Mouse (Mus musculus) stomach, postnatal 0 days (tissue): ENCODE results near the gene Cyp2d9. TPM values are rescaled to one million over a fixed set of nuclear protein-coding genes. Genes with fewer than 3 reads are reported as not detected.
"Not testable (repeated sequence)": the region's sequence is repeated elsewhere in the genome, so short reads cannot be mapped to it uniquely, and the experiment has no call there.

Source experiments
- ATAC-seq: fragments of 200-750 bp; cut with Nextera tagmentation; 2 replicates; pipeline ENCODE4 v1.8.0; 2017; ENCODE audit not compliant: low FRiP score, low TSS enrichment
- DNase-seq: peaks from one replicate; pipeline ENCODE4 v3.0.0-alpha.2; 2016; ENCODE audit warnings: low spot score
- H3K27ac ChIP-seq: fragments of 300-500 bp; sonication (generic); replicated peaks from 2 replicates; pipeline ENCODE4 v1.5.1; 2014; ENCODE audit warnings: mild to moderate bottlenecking, control low read depth
- H3K27me3 ChIP-seq: fragments of 300-500 bp; sonication (generic); 2 replicates; pipeline ENCODE4 v1.6.1; 2014; ENCODE audit warnings: low read length; ENCODE audit not compliant: control insufficient read depth, insufficient read depth
- H3K36me3 ChIP-seq: fragments of 300-500 bp; sonication (generic); 2 replicates; pipeline ENCODE4 v1.6.1; 2014; ENCODE audit warnings: low read length, mixed read lengths; ENCODE audit not compliant: control insufficient read depth, insufficient read depth
- H3K4me1 ChIP-seq: fragments of 300-500 bp; sonication (generic); replicated peaks from 2 replicates; pipeline ENCODE4 v1.6.1; 2014; ENCODE audit warnings: antibody characterized with exemption; ENCODE audit not compliant: control insufficient read depth, insufficient read depth
- H3K4me2 ChIP-seq: fragments of 300-500 bp; sonication (generic); replicated peaks from 2 replicates; pipeline ENCODE4 v1.6.1; 2014; ENCODE audit warnings: low read depth, mild to moderate bottlenecking, control low read depth, moderate library complexity
- H3K4me3 ChIP-seq: fragments of 300-500 bp; sonication (generic); 2 replicates; pipeline ENCODE4 v1.5.1; 2014; ENCODE audit warnings: low read depth, low read length, control low read depth
- H3K9ac ChIP-seq: fragments of 300-500 bp; sonication (generic); 2 replicates; pipeline ENCODE4 v1.6.1; 2014; ENCODE audit warnings: mild to moderate bottlenecking, low read length, control low read depth, mixed read lengths
- H3K9me3 ChIP-seq: fragments of 300-500 bp; sonication (generic); 2 replicates; pipeline ENCODE4 v1.6.1; 2016; ENCODE audit warnings: low read length; ENCODE audit not compliant: control insufficient read depth
- CTCF ChIP-seq: IDR thresholded peaks from 2 replicates; pipeline ENCODE4 v1.5.1; 2016; ENCODE audit warnings: antibody characterized with exemption, low read depth, mild to moderate bottlenecking, moderate library complexity
- EP300 ChIP-seq: optimal IDR thresholded peaks from 2 replicates; pipeline ENCODE3; 2016; ENCODE audit warnings: antibody characterized with exemption
- WGBS: fragments of 180-500 bp; shearing (Covaris S2); extraction: QIAGEN DNeasy Blood & Tissue Kit; methylation state at CpG from one replicate; pipeline ENCODE4 v1.1.7; 2014; 5-methylcytosine and 5-hydroxymethylcytosine counted together
- microRNA-seq: library from miRNA; unstranded; fragments of <30 nt; microRNA quantifications from one replicate; pipeline ENCODE4, GENCODE M21; 2016
- polyA plus RNA-seq: library from polyadenylated mRNA; unstranded; fragments of >200 nt; fragmentation: Nextera tagmentation; extraction: Ambion mirVana; gene quantifications from 2 replicates; pipeline ENCODE4 v1.2.1, GENCODE M21; 2015

Gene Cyp2d9
- polyA plus RNA-seq, 1 experiment from 2014 or later = 2.0 TPM

GRCm38 (mm10) chr15:82456086-82456790, 23.0 kb downstream of the Cyp2d9 start:
- H3K4me3 ChIP-seq, H3K27ac ChIP-seq, H3K9ac ChIP-seq, ATAC-seq, H3K36me3 ChIP-seq, H3K9me3 ChIP-seq, H3K27me3 ChIP-seq, H3K4me2 ChIP-seq, H3K4me1 ChIP-seq: not testable (repeated sequence)
- WGBS = 86% methylated on average over 6 of the region's 6 CpGs
- peak; percentile 6 for DNase-seq

- WGBS = 71% methylated on average over 5 of the region's 5 CpGs
- TF ChIP-seq EP300 (no peak), CTCF (no peak)
- ATAC-seq (no peak), DNase-seq (peak; percentile 6)
- Histone ChIP-seq H3K27me3 (no peaks in the 10 kb centered on the region), H3K9ac (no peak overlapping the region), H3K9me3 (no peaks in the 10 kb centered on the region), H3K4me1 (no peaks in the 10 kb centered on the region), H3K4me2 (no peak overlapping the region), H3K36me3 (no peaks in the 10 kb centered on the region), H3K4me3 (no peak overlapping the region), H3K27ac (no peak overlapping the region)
Observed at GRCm38 (mm10) chr15:82457064-82458021, 24.1 kb downstream of the Cyp2d9 start.

GRCm38 (mm10) chr15:82459266-82459665, 26.0 kb downstream of the Cyp2d9 start:
- H3K9me3 ChIP-seq, H3K4me3 ChIP-seq, H3K4me1 ChIP-seq, H3K9ac ChIP-seq, H3K4me2 ChIP-seq, H3K27me3 ChIP-seq, H3K27ac ChIP-seq, ATAC-seq, H3K36me3 ChIP-seq: not testable (repeated sequence)
- 76% methylated on average over 12 of the region's 12 CpGs for WGBS
- peak; percentile 4 for DNase-seq

DNA sequence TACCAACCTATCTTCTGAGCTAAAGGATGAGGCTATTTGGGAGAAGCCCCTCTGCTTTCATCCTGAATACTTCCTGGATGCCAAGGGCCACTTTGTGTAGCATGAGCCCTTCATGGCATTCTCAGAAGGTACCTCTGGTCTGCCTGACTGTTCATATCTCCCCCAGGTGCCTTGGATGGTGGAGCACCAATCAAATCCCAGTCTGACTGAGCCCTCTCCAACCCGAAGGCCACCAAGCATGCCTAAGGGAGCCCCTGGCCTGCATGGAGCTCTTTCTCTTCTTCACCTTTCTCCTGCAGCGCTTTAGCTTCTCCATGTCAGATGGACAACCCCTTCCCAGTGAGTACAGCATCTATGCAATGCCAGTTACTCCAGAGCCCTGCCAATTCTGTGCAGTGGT, 31.5 kb downstream of the Cyp2d9 start:
- peak; percentile 10 for DNase-seq
- Histone ChIP-seq H3K4me3 (no peak overlapping the region), H3K27me3 (no peaks in the 10 kb centered on the region), H3K4me2 (no peak overlapping the region), H3K4me1 (no peaks in the 10 kb centered on the region), H3K9ac (no peak overlapping the region), H3K27ac (no peak overlapping the region), H3K36me3 (no peaks in the 10 kb centered on the region), H3K9me3 (no peaks in the 10 kb centered on the region)
- no peak for ATAC-seq
- 72% methylated on average over 2 of the region's 2 CpGs for WGBS
- TF ChIP-seq EP300 = no peak
- no peak for TF ChIP-seq CTCF

- not testable (repeated sequence) for ATAC-seq, H3K9ac ChIP-seq, H3K4me2 ChIP-seq, H3K27me3 ChIP-seq, H3K4me1 ChIP-seq, H3K9me3 ChIP-seq, H3K36me3 ChIP-seq, H3K27ac ChIP-seq, H3K4me3 ChIP-seq, DNase-seq
- WGBS = 65% methylated on average over 13 of the region's 13 CpGs
Observed at GRCm38 (mm10) chr15:82494273-82494672, 61.0 kb downstream of the Cyp2d9 start.

Small RNAs within 50 kb of the gene (microRNA-seq; reads per million reads assigned to microRNA genes)
- gene Gm25990 = not detected
- gene Gm27331 = not detected
- not detected for gene Gm27622
- gene Gm27825 = not detected
- gene Mir7684 = not detected

Other genes with a start within 250 kb of the Cyp2d9 start
- gene Shisa8, start 220.6 kb upstream of the Cyp2d9 start, polyA plus RNA-seq = 0.06 and 0.23 TPM in 2 replicates
- not detected in 2 replicates for gene Tnfrsf13c, start 209.1 kb upstream of the Cyp2d9 start, polyA plus RNA-seq
- 24.0 and 27.0 TPM in 2 replicates for gene Cenpm, start 188.7 kb upstream of the Cyp2d9 start, polyA plus RNA-seq
- 0.23 and 0.24 TPM in 2 replicates for gene 1500009C09Rik, start 181.0 kb upstream of the Cyp2d9 start, polyA plus RNA-seq
- gene Sept3, start 158.5 kb upstream of the Cyp2d9 start, polyA plus RNA-seq = 2.1 and 2.9 TPM in 2 replicates
- 0.08 and 0.11 TPM in 2 replicates for gene Wbp2nl, start 134.5 kb upstream of the Cyp2d9 start, polyA plus RNA-seq
- 83.1 and 88.9 TPM in 2 replicates for gene Naga, start 94.5 kb upstream of the Cyp2d9 start, polyA plus RNA-seq
- gene Pheta2, start 94.5 kb upstream of the Cyp2d9 start, polyA plus RNA-seq = 6.2 and 6.3 TPM in 2 replicates
- gene Smdt1, start 94.5 kb upstream of the Cyp2d9 start, polyA plus RNA-seq = 286 and 296 TPM in 2 replicates
- gene Ndufa6, start 79.1 kb upstream of the Cyp2d9 start, polyA plus RNA-seq = 514 and 516 TPM in 2 replicates
- gene Cyp2d22, start 53.2 kb upstream of the Cyp2d9 start, polyA plus RNA-seq = 5.5 TPM in 2 replicates
- not detected in 2 replicates for gene Cyp2d11, start 39.4 kb upstream of the Cyp2d9 start, polyA plus RNA-seq
- 2.1 and 3.6 TPM in 2 replicates for gene Cyp2d10, start 26.2 kb upstream of the Cyp2d9 start, polyA plus RNA-seq
- 0.10 and 0.11 TPM in 2 replicates for gene Cyp2d12, start 121.6 kb downstream of the Cyp2d9 start, polyA plus RNA-seq
- 0.98 and 1.1 TPM in 2 replicates for gene Cyp2d34, start 187.5 kb downstream of the Cyp2d9 start, polyA plus RNA-seq